Mouse (Mus musculus) megakaryocyte, adult 5-6 weeks (primary cell): ENCODE measurements around the gene Gm43518. TPM values are rescaled to one million over a fixed set of nuclear protein-coding genes. Genes with fewer than 3 reads are reported as not detected.
A peak's percentile ranks its signal among the peaks of the same experiment; 100 is the strongest.

Experiments
- ATAC-seq: 2 replicates; pipeline ENCODE4 v1.8.0; 2016; ENCODE audit warnings: mild to moderate bottlenecking, inconsistent platforms; ENCODE audit not compliant: poor library complexity, severe bottlenecking
- total RNA-seq, 2 experiments: library from RNA; stranded (forward) in 1 of 2; stranded (reverse) in 1 of 2; fragments of 153-499, 151-499 nt in 1 of 2; fragments of 221-1000, 200-1000 nt in 1 of 2; gene quantifications; 2 replicates each; pipeline versions ENCODE4 v1.2.3 to v1.2.4; 2015 to 2017

Gene Gm43518
- not detected in 2 replicates for total RNA-seq (2015)
- total RNA-seq (2017): 0.73 TPM in 1 of 2 replicates, not detected in the other

DNA sequence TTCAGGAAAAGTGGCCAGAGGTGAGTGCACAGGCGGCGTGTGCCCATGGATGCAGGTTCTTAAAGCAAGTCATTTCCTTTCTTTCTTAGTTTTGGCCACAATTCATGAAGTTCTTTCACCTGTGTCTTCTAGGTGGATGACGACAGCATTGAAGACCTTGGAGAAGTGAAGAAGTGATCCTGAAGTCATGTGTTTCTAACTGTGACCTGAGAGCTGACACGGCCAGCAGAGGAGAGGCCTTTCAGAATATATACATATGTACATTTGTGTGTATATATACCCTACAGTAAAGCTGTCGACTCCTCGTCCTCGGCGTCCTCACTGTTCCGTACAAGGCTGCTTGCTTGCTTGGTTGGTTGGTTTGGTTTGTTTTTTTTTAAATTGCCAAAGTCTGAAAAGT, at the start of gene Gm43518:
Gm43518 (plus strand) TSS at position 301 of the 400 bp plus-strand sequence.
- no peak for ATAC-seq

DNA sequence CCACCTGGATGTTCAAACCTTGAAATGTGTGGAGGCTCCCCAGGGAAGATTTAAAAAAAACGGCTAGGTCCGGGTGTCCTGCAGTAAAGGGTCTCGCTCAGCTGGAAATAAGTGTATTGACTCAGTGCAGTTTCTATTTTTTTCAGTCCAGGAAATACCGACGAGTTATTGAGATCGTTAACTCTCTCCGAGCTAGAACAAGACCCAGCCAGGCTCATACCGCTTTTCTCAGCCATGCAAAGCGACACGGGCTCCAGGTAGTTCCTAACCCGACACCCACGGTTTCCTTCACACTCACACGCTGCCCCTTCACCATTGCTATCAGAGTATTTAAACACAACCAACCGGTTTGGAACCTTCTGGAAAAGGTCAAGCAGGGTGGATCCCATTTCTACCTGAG, 49.2 kb upstream of the Gm43518 start:
- ATAC-seq: no peak

DNA sequence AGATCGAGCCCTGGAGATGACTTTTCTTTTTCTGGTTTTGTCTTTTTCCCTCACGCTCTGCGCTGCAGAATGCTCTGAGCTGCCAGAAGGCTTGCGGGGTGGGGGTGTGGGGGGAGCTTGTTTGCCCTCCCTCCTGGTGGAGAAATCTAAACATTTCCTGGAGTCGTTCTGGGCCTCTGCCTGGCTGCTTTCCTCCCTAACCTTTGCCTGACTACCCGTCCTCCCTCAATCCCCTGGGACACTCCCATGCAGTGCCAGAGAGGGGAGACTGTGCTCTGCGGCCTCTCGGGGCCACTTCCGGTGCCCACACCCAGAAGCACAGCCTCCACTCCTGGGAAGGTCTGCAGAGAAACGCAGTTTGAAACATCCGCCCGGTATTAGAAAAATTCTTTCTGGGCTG, 47.3 kb upstream of the Gm43518 start, which contains the start of gene Hcar1:
Hcar1 (minus strand) TSS at position 93 of the 400 bp plus-strand sequence.
- no peak for ATAC-seq

DNA sequence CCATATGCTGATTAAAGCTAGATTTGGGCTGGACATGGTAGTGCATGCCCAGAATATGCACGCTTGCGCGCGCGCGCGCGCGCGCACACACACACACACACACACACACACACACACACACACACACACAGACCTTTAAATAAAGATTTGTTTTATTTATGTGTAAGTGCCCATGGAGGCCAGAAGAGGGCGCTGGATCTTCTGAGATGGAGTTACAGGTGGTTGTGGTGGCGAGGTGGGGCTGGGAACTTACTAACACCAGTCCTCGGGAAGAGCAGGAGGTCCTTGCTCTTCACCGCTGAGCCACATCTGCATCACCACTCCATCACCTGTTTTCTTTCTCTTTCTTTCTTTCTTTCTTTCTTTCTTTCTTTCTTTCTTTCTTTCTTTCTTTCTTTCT, 46.4 kb upstream of the Gm43518 start:
- ATAC-seq: no peak

DNA sequence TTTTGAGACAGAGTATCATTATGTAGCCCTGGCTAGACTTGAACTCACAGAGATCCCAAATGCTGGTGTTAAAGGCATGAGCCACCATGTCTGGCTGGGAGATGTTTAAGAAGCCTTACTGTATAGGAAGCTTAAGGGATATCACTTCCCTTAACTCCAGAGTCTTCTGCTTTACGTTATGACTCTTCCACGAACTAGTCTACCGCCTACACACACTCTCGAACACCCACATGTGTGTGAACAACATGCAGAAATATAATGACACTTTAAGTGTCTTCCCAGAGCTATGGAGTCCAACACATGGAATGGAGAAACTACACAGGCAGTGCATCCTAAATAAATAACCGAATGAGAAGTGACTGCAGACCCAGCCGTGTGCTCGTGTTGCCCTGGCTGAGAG, 43.3 kb upstream of the Gm43518 start:
- no peak for ATAC-seq

DNA sequence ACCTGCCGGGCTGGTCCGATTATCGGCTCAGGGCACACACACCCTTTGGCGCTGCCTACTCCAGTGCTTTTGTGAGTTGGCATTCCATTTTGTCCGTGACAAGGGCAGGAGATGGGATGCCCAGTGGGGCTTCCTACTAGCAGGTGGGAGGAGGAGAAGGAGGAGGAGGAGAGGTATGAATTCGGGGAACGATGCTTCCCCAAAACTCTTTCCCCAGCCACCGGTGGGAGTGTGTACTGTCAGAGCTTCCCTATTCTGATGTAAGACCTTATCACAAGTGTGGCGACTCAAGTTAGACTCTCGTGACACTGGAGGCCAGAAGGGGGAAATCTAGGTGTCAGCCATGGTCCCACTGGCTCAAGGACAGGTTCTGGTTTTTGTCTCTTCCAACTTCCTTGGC, 42.9 kb upstream of the Gm43518 start:
- peak; percentile 83 for ATAC-seq

DNA sequence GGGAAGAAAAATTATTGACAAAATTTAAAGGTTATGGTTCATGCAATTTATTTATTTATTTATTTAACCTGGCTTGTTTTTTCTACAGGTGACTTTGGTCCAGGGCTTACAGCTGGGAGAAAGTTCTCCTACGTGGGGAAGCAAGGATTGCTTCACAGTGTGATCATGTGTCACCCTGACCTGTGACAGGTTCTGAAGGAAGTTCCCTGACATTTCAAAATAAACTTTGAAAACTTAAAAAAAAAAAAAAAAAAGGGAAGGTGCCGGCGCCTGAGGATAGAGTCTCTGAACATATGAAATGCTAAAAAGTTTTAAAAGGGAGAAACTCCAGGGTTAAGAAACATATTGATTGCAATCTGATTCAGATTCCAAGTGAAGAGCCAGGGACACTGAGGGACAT, 40.9 kb upstream of the Gm43518 start:
- ATAC-seq: peak; percentile 81

DNA sequence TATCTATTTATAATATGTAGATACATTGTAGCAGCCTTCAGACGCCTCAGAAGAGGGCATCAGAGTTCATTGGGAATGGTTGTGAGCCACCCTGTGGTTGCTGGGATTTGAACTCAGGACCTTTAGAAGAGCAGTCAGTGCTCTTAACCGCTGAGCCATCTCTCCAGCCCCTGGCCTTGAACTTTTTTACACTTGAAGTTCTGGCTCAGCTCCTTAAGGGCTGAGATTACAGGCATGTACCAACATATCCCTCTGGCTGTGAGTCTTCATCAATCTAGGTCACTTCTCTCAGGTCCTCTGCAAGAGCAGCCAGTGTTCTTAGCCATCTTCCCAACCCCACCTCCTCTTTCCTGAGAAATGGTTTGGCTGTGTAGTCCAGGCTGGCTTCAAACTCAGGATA, 36.9 kb upstream of the Gm43518 start:
- no peak for ATAC-seq

DNA sequence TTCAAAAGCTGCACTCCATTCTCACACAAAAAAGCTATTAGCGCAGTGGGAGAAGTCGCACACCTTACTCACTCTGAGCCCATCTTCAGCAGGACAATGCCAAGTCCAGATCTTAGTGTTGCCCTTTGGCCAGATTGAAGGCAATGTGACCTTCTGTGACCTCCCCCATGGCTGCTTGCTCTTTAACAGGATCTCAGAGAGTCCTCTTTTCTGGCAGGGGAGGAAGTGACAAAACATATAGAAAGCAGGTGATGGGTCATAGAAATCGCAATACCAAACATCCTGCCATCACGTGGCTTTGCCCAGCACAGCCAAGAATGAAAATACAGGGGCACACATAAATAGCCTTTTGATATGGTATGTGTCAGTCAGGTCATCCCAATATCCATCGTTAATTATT, 36.2 kb upstream of the Gm43518 start:
- ATAC-seq: peak; percentile 47

DNA sequence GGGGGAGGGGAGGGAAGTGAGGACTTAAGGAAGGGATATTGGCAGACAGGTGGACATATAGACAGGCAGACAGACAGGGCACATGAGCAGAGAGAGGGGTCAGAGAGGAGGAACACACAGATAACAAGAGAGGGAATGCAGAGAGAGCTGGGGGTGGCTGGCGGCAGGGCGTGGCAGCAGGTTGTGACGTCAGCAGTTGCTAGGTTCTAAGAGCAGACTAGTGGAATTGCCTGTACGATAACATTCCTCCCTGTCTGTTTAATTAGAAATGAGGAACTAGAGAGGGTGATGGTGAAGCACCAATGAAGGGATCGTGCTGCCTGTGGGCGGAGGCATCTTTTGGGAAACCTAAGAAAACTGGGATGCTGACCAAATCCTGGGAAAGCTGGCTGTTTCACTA, 35.5 kb upstream of the Gm43518 start:
- peak; percentile 85 for ATAC-seq

DNA sequence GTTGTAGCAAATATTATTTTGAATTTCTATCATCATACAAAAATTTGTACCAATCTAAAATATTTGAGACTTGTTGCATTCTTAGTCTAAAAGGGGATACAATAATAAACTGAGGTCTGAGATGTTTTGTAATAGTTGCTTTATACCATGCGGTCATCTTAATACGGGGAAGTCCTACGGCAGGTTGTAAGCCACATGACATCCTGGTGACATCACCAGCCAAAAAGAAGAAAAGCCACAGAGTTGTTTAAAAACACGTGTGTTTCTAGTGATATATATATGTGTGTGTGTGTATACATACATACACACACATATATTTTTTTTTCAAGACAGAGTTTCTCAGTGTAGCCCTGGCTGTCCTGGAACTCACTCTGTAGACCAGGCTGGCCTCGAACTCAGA, 33.7 kb upstream of the Gm43518 start:
- peak; percentile 39; the same call in 1 of the 2 replicates for ATAC-seq

DNA sequence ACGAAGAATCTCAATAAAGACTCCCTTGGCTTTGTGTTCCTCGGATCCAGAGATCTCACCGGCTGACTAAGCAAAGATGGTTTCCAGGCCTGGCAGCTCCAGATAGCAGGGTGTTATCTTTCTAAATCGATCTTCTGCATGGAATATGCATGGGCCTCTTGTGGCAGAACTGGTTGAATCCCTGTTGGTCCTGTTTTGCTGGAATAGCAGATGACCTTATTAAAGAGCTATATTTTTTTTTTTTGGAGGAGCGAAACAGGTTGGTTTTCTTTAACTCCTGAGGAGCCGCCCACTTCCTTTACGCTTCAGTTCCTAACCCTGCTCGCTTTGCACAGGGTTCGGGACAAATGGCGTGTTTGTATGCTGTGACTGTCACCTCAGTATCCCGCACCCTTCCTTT, 30.8 kb upstream of the Gm43518 start:
- ATAC-seq: no peak

DNA sequence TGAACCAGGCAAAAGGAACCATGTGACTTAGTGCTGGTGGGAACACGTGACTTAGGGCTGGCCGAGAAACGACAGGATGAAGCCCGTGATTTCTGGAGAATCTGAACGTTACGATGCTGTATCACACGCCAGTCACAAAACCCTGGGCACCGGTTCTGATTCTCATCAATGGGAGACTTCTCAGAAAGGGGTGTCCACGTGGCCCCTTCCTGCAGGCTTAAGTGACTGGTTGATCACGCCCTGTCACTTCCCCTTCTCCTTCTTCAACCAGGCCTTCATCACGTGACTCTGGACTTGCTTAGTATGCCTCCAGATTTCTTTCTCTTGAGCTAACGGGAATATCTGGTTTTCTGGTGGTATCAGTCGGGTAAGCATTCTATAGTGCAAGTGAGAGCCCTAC, 29.9 kb upstream of the Gm43518 start:
- ATAC-seq: peak; percentile 92

DNA sequence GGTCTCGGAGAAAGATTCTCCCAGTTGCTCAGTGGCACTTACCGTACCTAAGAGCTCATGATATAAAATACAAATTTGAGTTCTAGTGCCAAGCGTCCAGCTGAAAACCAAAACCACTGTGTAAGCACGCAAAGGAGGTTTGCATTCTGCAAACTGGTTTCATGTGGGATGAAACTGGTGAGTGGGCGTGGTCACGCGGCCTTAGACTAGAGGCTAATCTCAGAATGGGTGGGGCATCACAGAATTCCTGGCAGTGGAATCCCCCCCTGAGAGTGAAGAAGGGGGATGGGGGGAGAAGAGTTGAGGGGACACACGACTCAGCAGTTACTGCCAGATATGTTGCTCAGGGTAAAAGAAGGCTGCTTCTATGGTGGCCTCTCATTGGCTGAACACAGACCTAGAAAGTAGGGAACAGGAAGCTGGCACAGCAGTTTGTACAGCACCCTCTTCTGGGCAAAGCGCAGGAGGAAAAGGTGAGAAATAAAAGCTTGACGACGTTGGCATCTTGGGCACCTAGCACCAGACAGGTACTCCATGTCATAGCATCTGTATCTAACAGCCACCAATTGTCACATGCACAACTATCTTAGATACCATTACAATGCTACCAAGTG, 23.1 kb upstream of the Gm43518 start:
- no peak for ATAC-seq

DNA sequence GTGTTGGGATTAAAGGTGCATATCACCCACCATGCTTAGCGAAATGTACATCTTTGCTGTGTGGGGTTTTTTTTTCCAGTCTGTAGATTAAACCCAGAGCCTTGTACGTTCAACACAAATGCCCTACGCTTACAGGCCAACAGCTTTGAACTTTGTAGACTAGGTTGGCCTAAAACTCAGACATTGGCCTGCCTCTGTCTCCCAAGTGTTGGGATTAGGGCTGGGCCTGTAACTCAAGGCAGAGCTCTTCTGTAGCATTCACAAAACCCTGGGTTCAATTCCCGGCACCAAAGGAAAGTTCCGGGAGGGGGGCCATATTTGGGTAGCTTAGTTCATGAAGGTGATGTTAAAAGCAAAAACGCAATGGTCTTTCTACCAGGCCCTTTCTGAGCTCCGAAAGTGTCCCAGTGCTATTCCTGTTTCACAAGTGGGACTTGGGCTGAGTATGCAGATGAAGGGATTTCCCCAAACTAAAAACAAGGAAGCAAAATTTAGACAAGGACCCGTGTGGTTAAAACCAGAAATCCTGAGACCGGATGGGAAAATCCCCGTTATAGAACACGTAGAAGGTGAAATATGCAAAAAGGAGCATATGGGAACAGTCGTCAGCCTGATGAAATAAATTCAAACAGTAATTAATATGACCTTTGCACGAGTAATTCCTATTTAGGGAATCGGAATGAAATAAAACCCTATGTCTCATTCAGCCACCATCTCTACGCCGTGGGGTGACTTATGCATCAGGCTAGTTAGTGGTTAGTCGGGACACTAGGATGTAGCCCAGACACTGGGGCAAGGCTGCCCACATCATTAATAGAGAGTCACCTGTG, 20.9 kb upstream of the Gm43518 start:
- ATAC-seq: peak; percentile 31

DNA sequence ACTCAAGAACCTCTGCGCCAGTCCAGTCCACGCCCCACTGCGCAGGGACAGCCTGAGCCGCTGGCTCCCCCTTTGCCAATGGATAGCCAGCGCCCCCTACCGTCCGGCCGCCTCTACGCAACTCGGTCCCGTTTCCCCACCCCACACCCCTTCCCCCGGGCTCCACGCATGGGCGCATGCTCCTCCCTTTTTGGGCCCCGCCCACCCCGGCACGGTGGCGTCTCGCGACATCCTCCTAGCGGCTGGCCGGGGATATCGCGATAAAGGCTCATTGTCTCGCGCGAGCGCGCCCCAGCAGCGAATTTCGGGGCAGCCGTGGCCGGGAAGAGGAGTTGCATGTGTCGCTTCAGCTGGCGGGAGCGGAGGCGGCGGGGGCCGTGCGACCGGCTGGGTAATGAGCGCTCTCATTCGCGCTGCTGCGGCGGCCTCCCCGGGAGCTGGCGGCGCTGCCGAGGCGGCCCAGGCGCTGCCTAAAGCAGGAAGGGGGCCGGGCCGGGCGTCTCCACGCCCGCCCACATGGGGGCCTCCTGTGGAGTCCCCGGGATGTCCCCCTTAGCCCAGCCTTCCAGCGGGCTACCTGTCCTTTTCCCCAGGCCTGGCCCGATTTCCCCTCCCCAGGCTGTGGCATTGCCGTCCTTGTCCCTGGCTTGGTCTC, 20.1 kb upstream of the Gm43518 start, which contains the start of gene Denr:
Denr (plus strand) TSS at position 200 of the 655 bp plus-strand sequence.
- ATAC-seq: peak; percentile 98

DNA sequence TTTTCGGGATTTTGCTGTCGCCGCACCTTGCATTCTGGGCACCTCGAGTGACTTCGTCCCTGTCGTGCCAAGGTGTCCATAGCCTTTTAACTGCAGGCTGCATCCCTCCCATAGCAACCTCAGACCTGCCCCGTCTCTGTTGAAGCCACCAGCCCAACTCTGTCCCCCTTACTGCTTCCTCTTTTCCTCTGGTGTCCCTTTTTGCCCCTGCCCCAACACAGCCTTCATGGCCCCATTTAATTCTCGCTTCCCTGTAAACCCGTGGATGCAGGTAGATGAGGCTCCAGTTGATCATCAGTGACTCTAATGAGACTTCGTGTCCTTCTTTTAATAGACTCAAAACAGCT, 19.6 kb upstream of the Gm43518 start:
- 0 out of 2 replicates have a peak, but pooled peaks have one; percentile 6 for ATAC-seq

DNA sequence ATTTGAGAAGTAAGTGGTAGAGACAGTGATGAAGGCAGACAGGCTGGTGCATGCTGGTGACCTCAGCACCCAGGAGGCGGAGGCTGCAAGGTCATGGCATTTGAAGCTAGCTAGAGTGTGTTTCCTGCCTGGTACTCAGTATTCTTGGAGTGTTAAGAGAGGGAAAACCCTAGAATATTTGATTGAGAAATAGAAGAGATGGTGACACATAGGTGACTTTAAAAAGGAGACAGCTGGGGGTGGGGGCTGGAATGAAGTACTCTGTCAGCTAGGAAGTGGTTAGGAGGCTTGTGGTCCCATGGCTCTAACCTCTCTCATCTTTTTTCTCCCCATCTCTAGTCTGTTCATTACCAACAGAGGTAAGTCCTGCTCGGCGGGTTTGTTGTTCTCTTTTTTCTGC, 12.4 kb upstream of the Gm43518 start:
- peak; percentile 30; the same call in 1 of the 2 replicates for ATAC-seq

DNA sequence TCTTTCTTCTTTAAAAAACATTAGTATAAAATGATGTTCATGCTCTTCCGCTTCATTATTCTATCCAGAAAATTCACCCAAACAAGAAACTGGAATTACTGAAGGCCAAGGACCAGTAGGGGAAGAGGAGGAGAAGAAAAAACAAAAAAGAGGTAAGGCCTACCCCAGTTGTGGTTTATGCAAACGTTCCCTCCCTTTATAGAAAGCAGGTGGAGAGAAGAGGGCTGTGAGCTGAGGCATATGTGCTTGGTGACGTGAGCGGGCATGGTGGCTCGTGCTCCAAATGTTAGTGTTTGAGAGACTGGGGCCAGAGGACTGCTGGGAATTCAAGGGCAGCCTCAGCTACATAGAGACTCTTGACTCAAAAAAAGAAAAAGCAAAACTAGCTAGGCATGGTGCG, 5.1 kb upstream of the Gm43518 start:
- ATAC-seq: no peak

DNA sequence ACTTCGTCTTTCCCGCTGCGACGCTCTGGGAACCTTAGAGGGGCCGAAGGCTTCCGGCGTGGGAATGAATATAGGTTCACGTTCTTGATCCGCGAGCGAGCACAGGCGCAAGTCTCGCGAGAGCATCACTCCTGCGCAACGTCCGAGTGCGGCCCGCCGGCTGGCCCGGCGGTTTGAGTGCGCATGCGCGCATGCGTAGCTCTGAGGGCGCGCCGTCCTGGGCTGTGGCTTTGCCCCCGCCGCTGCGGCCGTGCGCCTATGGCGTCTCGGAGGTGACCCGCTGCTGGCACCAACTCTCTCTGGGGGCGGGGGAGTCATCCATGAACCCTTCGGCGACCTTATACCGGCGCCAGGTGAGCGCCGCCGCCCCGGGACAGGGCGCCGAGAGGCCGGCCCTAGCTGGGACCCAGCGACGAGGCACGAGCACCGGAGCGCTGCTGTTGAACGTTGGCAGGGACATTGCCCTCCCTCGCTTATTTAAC, 3.3 kb downstream of the Gm43518 start, which contains the start of gene Ccdc62:
Ccdc62 (plus strand) TSS at position 172 of the 482 bp plus-strand sequence.
- peak; percentile 98 for ATAC-seq

DNA sequence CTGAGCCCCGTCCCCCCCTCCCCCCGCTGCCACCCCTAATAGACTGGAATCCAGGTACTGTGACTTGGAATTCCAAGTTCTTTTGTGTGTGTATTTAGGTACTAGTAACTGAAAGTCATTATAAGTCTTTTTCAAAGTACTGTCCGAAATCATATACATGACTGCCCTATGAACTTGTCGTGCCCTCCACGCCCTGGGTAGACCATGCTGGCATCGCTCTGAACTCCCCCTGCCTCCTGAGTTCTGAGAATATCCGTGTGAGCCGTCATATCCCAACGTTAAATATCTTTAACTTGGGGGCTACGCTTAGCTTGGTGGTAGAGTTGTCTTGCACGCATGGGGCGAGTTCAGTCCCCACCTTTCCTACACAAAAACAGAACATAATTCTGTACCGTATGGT, 3.9 kb downstream of the Gm43518 start:
- ATAC-seq: no peak
